Comparison of ENCODE assay signal across 15 mouse cellular contexts in genomic region chr19:56011292-56011691, GRCm38 (mm10).
"Had no signal": no experiment of that assay in that cellular context is flagged by ENCODE, and none has a peak within 500 bp of the region (broad histone marks: within the 10 kb centered on the region; RNA-seq: fewer than 3 reads in every experiment).

No protein-coding gene starts in this region.

- H3K4me3 ChIP-seq: neural tube, embryonic 15.5 days; stomach, embryonic 15.5 days had no signal

- H3K36me3 ChIP-seq: neural tube, embryonic 15.5 days; stomach, embryonic 15.5 days had no signal

- DNase-seq: retina, postnatal 1 day; right cerebral cortex, adult 18-20 months; right cerebral cortex, postnatal 14 days; right cerebral cortex, postnatal 25 days; right cerebral cortex, postnatal 4 days; spleen, adult 18-20 months; thymus, adult 18-20 months; thymus, adult 2 months; thymus, postnatal 14 days; thymus, postnatal 25 days; thymus, postnatal 36 days; thymus, postnatal 4 days had no signal

- H3K4me2 ChIP-seq: neural tube, embryonic 15.5 days; stomach, embryonic 15.5 days had no signal

- H3K27me3 ChIP-seq: neural tube, embryonic 15.5 days; stomach, embryonic 15.5 days had no signal

- H3K9me3 ChIP-seq: neural tube, embryonic 15.5 days; stomach, embryonic 15.5 days had no signal

- H3K27ac ChIP-seq: neural tube, embryonic 15.5 days; stomach, embryonic 15.5 days; stomach, postnatal 0 days had no signal

- H3K9ac ChIP-seq: neural tube, embryonic 15.5 days; stomach, embryonic 15.5 days had no signal
